Mouse (Mus musculus) heart, embryonic 16.5 days (tissue): Measurements from ENCODE around the gene Camk2b. TPM values are rescaled to one million over a fixed set of nuclear protein-coding genes. Genes with fewer than 3 reads are reported as not detected.

Source experiments
- ATAC-seq: fragments of 200-750 bp; cut with Nextera tagmentation; replicated peaks from 2 replicates; pipeline ENCODE4 v1.8.0; 2017; ENCODE audit warnings: moderate number of reproducible peaks; ENCODE audit not compliant: insufficient read depth, low FRiP score; ENCODE audit errors: extremely low read depth
- H3K27ac ChIP-seq: fragments of 300-500 bp; sonication (generic); 2 replicates; pipeline ENCODE4 v1.5.1; 2014; ENCODE audit warnings: mild to moderate bottlenecking, low read length, control low read depth, moderate library complexity
- H3K27me3 ChIP-seq: fragments of 300-500 bp; sonication (generic); 2 replicates; pipeline ENCODE4 v1.6.1; 2014; ENCODE audit warnings: low read length, mixed read lengths; ENCODE audit not compliant: control insufficient read depth, insufficient read depth
- H3K36me3 ChIP-seq: fragments of 300-500 bp; sonication (generic); 2 replicates; pipeline ENCODE4 v1.6.1; 2014; ENCODE audit not compliant: control insufficient read depth, insufficient read depth
- H3K4me1 ChIP-seq: fragments of 300-500 bp; sonication (generic); 2 replicates; pipeline ENCODE4 v1.6.1; 2014; ENCODE audit warnings: low read length, mixed read lengths; ENCODE audit not compliant: control insufficient read depth, insufficient read depth
- H3K4me2 ChIP-seq: fragments of 300-500 bp; sonication (generic); 2 replicates; pipeline ENCODE4 v1.6.1; 2014; ENCODE audit warnings: low read depth, mild to moderate bottlenecking, control low read depth, low read length
- H3K4me3 ChIP-seq: fragments of 300-500 bp; sonication (generic); 2 replicates; pipeline ENCODE4 v1.5.1; 2014; ENCODE audit warnings: mild to moderate bottlenecking, control low read depth, low read length
- H3K9ac ChIP-seq: fragments of 300-500 bp; sonication (generic); 2 replicates; pipeline ENCODE4 v1.6.1; 2014; ENCODE audit warnings: low read length, control low read depth
- H3K9me3 ChIP-seq: fragments of 300-500 bp; sonication (generic); replicated peaks from 2 replicates; pipeline ENCODE4 v1.6.1; 2016; ENCODE audit warnings: low read length; ENCODE audit not compliant: control insufficient read depth
- WGBS: fragments of 180-500 bp; shearing (Covaris S2); extraction: QIAGEN DNeasy Blood & Tissue Kit; methylation state at CpG from one replicate; pipeline ENCODE4 v1.1.7; 2014; 5-methylcytosine and 5-hydroxymethylcytosine counted together
- polyA plus RNA-seq: library from polyadenylated mRNA; unstranded; fragments of >200 nt; fragmentation: Nextera tagmentation; extraction: Ambion mirVana; gene quantifications from 2 replicates; pipeline ENCODE4 v1.2.1, GENCODE M21; 2015

Camk2b gene
- polyA plus RNA-seq, 1 experiment from 2014 or later: 2.7 TPM

DNA sequence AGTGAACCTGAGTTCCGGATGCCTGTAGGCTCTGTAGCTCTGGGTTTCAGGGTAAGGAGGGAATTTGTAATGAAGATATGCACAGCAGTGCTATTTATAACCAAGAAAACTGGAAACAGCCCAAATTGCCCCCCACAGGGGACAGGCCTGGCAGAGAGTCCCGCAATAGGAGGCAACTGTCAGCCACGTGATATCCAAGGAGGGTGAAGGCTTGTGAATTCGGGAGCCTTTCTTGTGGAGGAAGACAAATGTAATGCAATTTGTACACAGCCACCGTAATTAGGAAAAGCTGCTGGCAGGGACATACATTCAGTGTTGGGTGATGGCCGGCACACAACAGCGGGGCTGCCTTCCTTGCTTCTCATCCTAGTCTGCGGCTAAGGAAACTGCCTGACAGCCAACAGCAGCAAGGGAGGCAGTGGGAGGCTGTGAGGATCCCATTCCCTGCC is 9.5 kb upstream of the Camk2b start:
- Histone ChIP-seq H3K36me3 (no peaks in the 10 kb centered on the region), H3K27me3 (peaks cover 5% of the 10 kb centered on the region), H3K9me3 (no peaks in the 10 kb centered on the region), H3K4me1 (peaks cover 15% of the 10 kb centered on the region), H3K4me2 (peak overlapping the region; percentile 30; the same call in 1 of the 2 replicates), H3K4me3 (no peak overlapping the region), H3K27ac (peak overlapping the region; percentile 69), H3K9ac (peak overlapping the region; percentile 46; the same call in 1 of the 2 replicates)
- 29% methylated on average over 8 of the region's 8 CpGs for WGBS
- ATAC-seq: peak; percentile 80

GRCm38 (mm10) chr11:6068181-6068957 is 2.2 kb upstream of the Camk2b start:
- Histone ChIP-seq H3K9ac (no peak overlapping the region), H3K27ac (no peak overlapping the region), H3K36me3 (no peaks in the 10 kb centered on the region), H3K4me3 (no peak overlapping the region), H3K9me3 (no peaks in the 10 kb centered on the region), H3K4me1 (peaks cover 5% of the 10 kb centered on the region; the same call in 1 of the 2 replicates), H3K4me2 (no peak overlapping the region), H3K27me3 (peaks cover 66% of the 10 kb centered on the region)
- ATAC-seq: no peak
- whole genome bisulfite sequencing: 10% methylated on average over 18 of the region's 19 CpGs

DNA sequence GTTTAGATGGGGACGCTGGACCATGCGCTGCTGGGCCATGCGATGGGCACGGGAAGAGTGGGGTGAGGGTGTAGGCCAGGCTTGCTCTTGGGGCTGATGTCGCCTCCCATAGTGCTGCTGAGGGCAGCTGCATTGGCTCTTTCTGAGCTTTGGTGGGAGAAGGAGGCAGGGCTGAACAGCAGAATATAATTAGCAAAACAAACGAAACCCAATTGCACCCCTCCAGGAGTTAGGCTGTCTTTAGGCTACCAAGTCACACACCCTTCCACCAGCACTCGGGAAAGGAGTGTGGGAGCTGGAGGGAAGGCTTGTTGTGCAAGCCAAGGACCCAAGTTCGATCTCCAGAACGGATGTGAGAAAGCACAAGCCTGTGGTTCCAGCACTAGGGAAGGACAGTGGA is 998 bp upstream of the Camk2b start:
- Histone ChIP-seq H3K4me3 (no peak overlapping the region), H3K27me3 (peaks cover 74% of the 10 kb centered on the region), H3K4me1 (peaks cover 5% of the 10 kb centered on the region; the same call in 1 of the 2 replicates), H3K36me3 (no peaks in the 10 kb centered on the region), H3K9ac (no peak overlapping the region), H3K4me2 (no peak overlapping the region), H3K9me3 (no peaks in the 10 kb centered on the region), H3K27ac (no peak overlapping the region)
- no peak for ATAC-seq
- 57% methylated on average over 9 of the region's 9 CpGs for WGBS

- 2% methylated on average over 79 of the region's 95 CpGs for WGBS
- Histone ChIP-seq H3K36me3 (no peaks in the 10 kb centered on the region), H3K9me3 (no peaks in the 10 kb centered on the region), H3K27ac (no peak overlapping the region), H3K4me2 (peak overlapping the region; percentile 84), H3K27me3 (peaks cover 72% of the 10 kb centered on the region), H3K4me1 (peaks cover 5% of the 10 kb centered on the region; the same call in 1 of the 2 replicates), H3K9ac (peak overlapping the region; percentile 56), H3K4me3 (peak overlapping the region; percentile 63)
- ATAC-seq: peak; percentile 56; the same call in 1 of the 2 replicates
Observed at GRCm38 (mm10) chr11:6065551-6066121, 526 bp downstream of the Camk2b start.

- Histone ChIP-seq H3K4me1 (peaks cover 5% of the 10 kb centered on the region; the same call in 1 of the 2 replicates), H3K36me3 (no peaks in the 10 kb centered on the region), H3K27me3 (peaks cover 70% of the 10 kb centered on the region), H3K9ac (peak overlapping the region; percentile 56), H3K27ac (no peak overlapping the region), H3K9me3 (no peaks in the 10 kb centered on the region), H3K4me3 (peak overlapping the region; percentile 63), H3K4me2 (peak overlapping the region; percentile 84)
- 0 out of 2 replicates have a peak, but pooled peaks have one; percentile 5 for ATAC-seq
- WGBS: under 1% methylated on average over 55 of the region's 55 CpGs
Observed at GRCm38 (mm10) chr11:6065046-6065521, 1.1 kb downstream of the Camk2b start.

GRCm38 (mm10) chr11:6064215-6065045 is 1.7 kb downstream of the Camk2b start:
- no peaks in the 10 kb centered on the region for H3K36me3 ChIP-seq
- no peaks in the 10 kb centered on the region for H3K9me3 ChIP-seq
- H3K4me3 ChIP-seq: peak overlapping the region; percentile 63
- peaks cover 67% of the 10 kb centered on the region for H3K27me3 ChIP-seq
- no peak for ATAC-seq
- H3K9ac ChIP-seq: peak overlapping the region; percentile 56
- peak overlapping the region; percentile 84 for H3K4me2 ChIP-seq
- H3K4me1 ChIP-seq: peaks cover 5% of the 10 kb centered on the region; the same call in 1 of the 2 replicates
- no peak overlapping the region for H3K27ac ChIP-seq
- 3% methylated on average over 30 of the region's 30 CpGs for WGBS

GRCm38 (mm10) chr11:6063501-6064214 is 2.5 kb downstream of the Camk2b start:
- no peaks in the 10 kb centered on the region for H3K36me3 ChIP-seq
- no peak for ATAC-seq
- peaks cover 65% of the 10 kb centered on the region for H3K27me3 ChIP-seq
- H3K27ac ChIP-seq: no peak overlapping the region
- WGBS: 37% methylated on average over 17 of the region's 17 CpGs
- peaks cover 5% of the 10 kb centered on the region; the same call in 1 of the 2 replicates for H3K4me1 ChIP-seq
- H3K4me3 ChIP-seq: no peak overlapping the region
- no peak overlapping the region for H3K4me2 ChIP-seq
- H3K9ac ChIP-seq: no peak overlapping the region
- no peaks in the 10 kb centered on the region for H3K9me3 ChIP-seq

DNA sequence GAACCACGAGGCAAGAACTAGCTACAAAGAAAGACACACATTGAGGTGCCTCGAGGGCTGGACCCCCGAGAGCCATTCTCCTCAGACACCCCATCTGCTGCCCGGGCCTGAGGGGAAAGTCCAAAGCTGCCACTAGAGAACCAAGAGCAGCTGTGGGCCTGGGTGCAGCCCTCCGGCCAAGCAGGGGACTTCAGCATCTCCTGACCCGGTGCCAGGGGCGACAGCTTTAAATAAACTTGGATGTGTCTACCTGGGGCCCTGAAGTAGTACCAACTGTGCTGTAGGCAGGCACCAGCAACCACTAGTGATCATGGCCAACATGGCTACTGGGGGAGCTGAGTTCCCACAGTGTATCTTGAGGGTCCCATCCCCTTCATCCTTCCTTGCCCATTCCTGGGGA is 3.1 kb downstream of the Camk2b start:
- ATAC-seq: no peak
- 83% methylated on average over 7 of the region's 7 CpGs for WGBS
- H3K9ac ChIP-seq: no peak overlapping the region
- H3K9me3 ChIP-seq: no peaks in the 10 kb centered on the region
- H3K4me3 ChIP-seq: no peak overlapping the region
- no peaks in the 10 kb centered on the region for H3K36me3 ChIP-seq
- H3K27me3 ChIP-seq: peaks cover 59% of the 10 kb centered on the region
- H3K4me1 ChIP-seq: peaks cover 5% of the 10 kb centered on the region; the same call in 1 of the 2 replicates
- H3K4me2 ChIP-seq: no peak overlapping the region
- no peak overlapping the region for H3K27ac ChIP-seq
